Mouse (Mus musculus) thymus, adult 2 months (tissue): ENCODE results near the gene Batf. TPM values are rescaled to one million over a fixed set of nuclear protein-coding genes. Genes with fewer than 3 reads are reported as not detected.

Experiments
- DNase-seq: peaks from one replicate; pipeline ENCODE4 v3.0.0; 2021
- H3K27ac ChIP-seq: fragments of 200-500 bp; 2 replicates; pipeline ENCODE4 v1.5.1; 2012; ENCODE audit warnings: low read length, control low read depth; ENCODE audit not compliant: control insufficient read depth, insufficient read depth
- H3K27me3 ChIP-seq: fragments of 200-500 bp; 2 replicates; pipeline ENCODE4 v1.6.1; 2012; ENCODE audit warnings: mild to moderate bottlenecking, low read length, moderate library complexity, mixed read lengths; ENCODE audit not compliant: control insufficient read depth, insufficient read depth
- H3K36me3 ChIP-seq: fragments of 200-500 bp; 2 replicates; pipeline ENCODE4 v1.6.1; 2012; ENCODE audit warnings: mild to moderate bottlenecking, low read length, moderate library complexity; ENCODE audit not compliant: control insufficient read depth, insufficient read depth
- H3K4me1 ChIP-seq: fragments of 200-500 bp; replicated peaks from 2 replicates; pipeline ENCODE4 v1.6.1; 2012; ENCODE audit warnings: low read length; ENCODE audit not compliant: control insufficient read depth, insufficient read depth
- H3K4me3 ChIP-seq: fragments of 200-500 bp; 2 replicates; pipeline ENCODE4 v1.5.1; 2012; ENCODE audit warnings: mild to moderate bottlenecking, low read length, control low read depth, moderate library complexity; ENCODE audit not compliant: control insufficient read depth, insufficient read depth
- CTCF ChIP-seq: fragments of 200-500 bp; IDR thresholded peaks from 2 replicates; pipeline ENCODE4 v1.5.1; 2012; ENCODE audit warnings: mild to moderate bottlenecking, control low read depth, low read length, moderate library complexity, borderline replicate concordance; ENCODE audit not compliant: control insufficient read depth, poor library complexity, insufficient read depth; ENCODE audit errors: extremely low read depth
- POLR2A ChIP-seq: fragments of 200-500 bp; IDR thresholded peaks from 2 replicates; pipeline ENCODE4 v1.6.1; 2012; ENCODE audit warnings: mild to moderate bottlenecking, low read length, control low read depth, moderate library complexity; ENCODE audit not compliant: control insufficient read depth, poor library complexity, insufficient read depth; ENCODE audit errors: extremely low read depth
- WGBS: fragments of 180-500 bp; shearing (Covaris S2); methylation state at CpG from one replicate; pipeline ENCODE4 v1.1.7; 2018; 5-methylcytosine and 5-hydroxymethylcytosine counted together
- polyA plus RNA-seq: library from polyadenylated mRNA; depleted of rRNA; stranded (reverse); fragments of >200 nt; gene quantifications from 2 replicates; pipeline ENCODE4 v1.2.3, GENCODE M21; 2012

Batf gene
- polyA plus RNA-seq, 1 experiment, result 14.9 TPM

DNA sequence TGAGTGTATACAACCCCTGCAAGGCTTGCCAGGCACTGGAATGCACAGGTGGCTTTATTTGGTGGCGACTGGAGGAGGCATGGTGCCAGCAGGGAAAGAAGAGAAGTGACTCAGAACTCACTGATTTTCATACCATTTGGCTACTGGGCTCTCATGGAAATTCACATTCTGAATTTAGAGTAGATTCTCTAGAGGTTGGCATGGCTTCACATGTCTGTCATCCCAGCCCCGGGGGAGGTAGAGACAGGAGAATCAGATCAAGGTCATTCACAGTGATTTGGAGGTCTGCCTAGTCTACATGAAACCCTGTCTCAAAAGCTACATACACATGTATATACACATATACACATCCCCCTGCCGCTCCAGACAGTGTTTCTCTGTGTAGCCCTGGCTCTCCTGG, 50.5 kb downstream of the Batf start:
- DNase-seq, result no peak
- Histone ChIP-seq H3K27ac (no peak overlapping the region), H3K4me1 (no peaks in the 10 kb centered on the region), H3K36me3 (no peaks in the 10 kb centered on the region), H3K27me3 (no peaks in the 10 kb centered on the region), H3K4me3 (no peak overlapping the region)
- TF ChIP-seq CTCF (no peak), POLR2A (no peak)
- 93% methylated on average over 3 of the region's 3 CpGs for whole genome bisulfite sequencing

- WGBS, result 2% methylated on average over 46 of the region's 51 CpGs
- H3K4me3 ChIP-seq, result peak within 1 kb of the TSS; percentile 52
- peak; percentile 68 for DNase-seq
- TF ChIP-seq CTCF, result 0 out of 2 replicates have a peak, but pooled peaks have one; percentile 29
- TF ChIP-seq POLR2A, result no peak
- no peak within 1 kb of the TSS for H3K27ac ChIP-seq
- H3K36me3 ChIP-seq, result no peaks in the 10 kb centered on the region
- H3K27me3 ChIP-seq, result no peaks in the 10 kb centered on the region
- peaks cover 11% of the 10 kb centered on the region for H3K4me1 ChIP-seq
These were observed 59.6 kb downstream of the Batf start, which contains the start of gene Flvcr2 for GRCm38 (mm10) chr12:85745827-85746695. Flvcr2 (plus strand) TSS chr12:85746539.

- peak overlapping the region; percentile 52 for H3K4me3 ChIP-seq
- no peaks in the 10 kb centered on the region for H3K36me3 ChIP-seq
- H3K27ac ChIP-seq, result no peak overlapping the region
- H3K27me3 ChIP-seq, result no peaks in the 10 kb centered on the region
- peak; percentile 1 for DNase-seq
- TF ChIP-seq CTCF (no peak), POLR2A (no peak)
- WGBS, result 27% methylated on average over 21 of the region's 21 CpGs
- peaks cover 11% of the 10 kb centered on the region for H3K4me1 ChIP-seq
These were observed 60.3 kb downstream of the Batf start for GRCm38 (mm10) chr12:85746696-85747219.

GRCm38 (mm10) chr12:85747343-85747742, 60.9 kb downstream of the Batf start:
- no peak overlapping the region for H3K4me3 ChIP-seq
- H3K27ac ChIP-seq, result no peak overlapping the region
- peaks cover 11% of the 10 kb centered on the region for H3K4me1 ChIP-seq
- no peak for DNase-seq
- no peaks in the 10 kb centered on the region for H3K36me3 ChIP-seq
- no peaks in the 10 kb centered on the region for H3K27me3 ChIP-seq
- WGBS, result 88% methylated on average over 10 of the region's 10 CpGs
- TF ChIP-seq CTCF (no peak), POLR2A (no peak)

DNA sequence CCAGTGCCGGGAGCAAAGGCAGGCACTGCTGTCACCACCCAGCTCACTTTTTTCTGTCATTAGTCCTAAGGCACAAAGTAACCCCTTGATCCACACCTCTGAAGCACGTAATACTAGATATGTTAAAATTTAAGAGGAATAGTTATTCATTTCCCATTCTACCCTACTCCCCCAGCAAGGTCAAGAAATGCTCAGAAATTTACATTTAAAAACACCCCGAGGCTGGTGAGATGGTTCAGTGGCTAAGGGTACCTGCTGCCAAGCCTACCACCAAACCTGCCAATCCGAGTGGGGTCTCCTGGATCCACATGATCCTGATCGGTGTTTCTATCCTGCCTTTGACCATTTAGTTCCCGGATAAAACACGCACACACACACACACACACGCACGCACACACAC, 63.4 kb downstream of the Batf start:
- 96% methylated on average over 9 of the region's 9 CpGs for whole genome bisulfite sequencing
- Histone ChIP-seq H3K27ac (no peak overlapping the region), H3K4me3 (no peak overlapping the region), H3K27me3 (no peaks in the 10 kb centered on the region), H3K36me3 (no peaks in the 10 kb centered on the region), H3K4me1 (peaks cover 11% of the 10 kb centered on the region)
- no peak for DNase-seq
- TF ChIP-seq CTCF, result no peak
- TF ChIP-seq POLR2A, result no peak

GRCm38 (mm10) chr12:85752116-85752515, 65.6 kb downstream of the Batf start:
- no peak overlapping the region for H3K4me3 ChIP-seq
- H3K36me3 ChIP-seq, result no peaks in the 10 kb centered on the region
- no peak for DNase-seq
- H3K27ac ChIP-seq, result no peak overlapping the region
- H3K27me3 ChIP-seq, result no peaks in the 10 kb centered on the region
- TF ChIP-seq CTCF, result no peak
- TF ChIP-seq POLR2A, result no peak
- 90% methylated on average over 6 of the region's 6 CpGs for WGBS
- H3K4me1 ChIP-seq, result no peaks in the 10 kb centered on the region

- no peaks in the 10 kb centered on the region for H3K36me3 ChIP-seq
- no peaks in the 10 kb centered on the region for H3K27me3 ChIP-seq
- no peak overlapping the region for H3K27ac ChIP-seq
- H3K4me3 ChIP-seq, result no peak overlapping the region
- TF ChIP-seq POLR2A (no peak), CTCF (no peak)
- 86% methylated on average over 2 of the region's 2 CpGs for WGBS
- H3K4me1 ChIP-seq, result no peaks in the 10 kb centered on the region
- no peak for DNase-seq
These were observed 66.8 kb downstream of the Batf start for GRCm38 (mm10) chr12:85753223-85753622.
